Mouse (Mus musculus) bone marrow, adult 2 months (tissue): ENCODE data around the gene Sipa1l1.

Experiments
- CTCF ChIP-seq: fragments of 200-500 bp; IDR thresholded peaks from 2 replicates; pipeline ENCODE4 v1.5.1; 2011; ENCODE audit warnings: low read length, control low read depth; ENCODE audit not compliant: control insufficient read depth, insufficient read depth
- POLR2A ChIP-seq: fragments of 200-500 bp; IDR thresholded peaks from 2 replicates; pipeline ENCODE4 v1.6.1; 2011; ENCODE audit warnings: low read depth, mild to moderate bottlenecking, control low read depth, low read length, borderline replicate concordance; ENCODE audit not compliant: control insufficient read depth

DNA sequence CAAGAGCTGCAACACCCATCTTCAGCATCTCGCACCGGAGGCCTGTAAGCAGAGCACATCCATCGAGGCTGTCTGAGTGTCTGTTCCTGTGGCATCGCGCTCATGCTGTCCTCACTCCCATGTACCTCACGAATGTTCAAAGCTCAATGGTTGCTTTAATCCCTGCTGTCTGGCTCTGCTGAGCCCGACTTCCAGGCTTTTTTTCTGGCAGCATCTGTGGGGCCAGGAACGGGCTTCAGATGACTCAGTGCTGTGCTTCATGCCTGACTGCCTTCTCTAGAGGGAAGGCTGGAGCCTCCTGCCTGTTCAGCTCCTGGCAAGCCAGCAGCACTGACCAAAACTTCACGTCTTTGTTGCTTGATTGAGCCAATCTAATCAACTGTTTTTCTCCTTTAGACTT lies 228.6 kb downstream of the Sipa1l1 start:
- no peak for TF ChIP-seq CTCF
- TF ChIP-seq POLR2A: no peak
